Mouse (Mus musculus): ENCODE measurements at regions not wholly inside any gene's neighbourhood (a gene's known extent, or its start where the extent isn't known, plus 50 kb on each side); places are given as distances from the start of the nearest gene placed in this dataset.

GRCm38 (mm10) chr17:42049779-42050515 lies 265.8 kb upstream of the Ptchd4 start:
- TF ChIP-seq JUND (IDR thresholded peaks at IDR 0.05; ENCODE audit: low read depth, low read length) (no peak), POLR2A (IDR thresholded peaks at IDR 0.05; ENCODE audit: control insufficient read depth in 1 of 2, insufficient read depth in 1 of 2, low read depth in 1 of 2, low read length in 2 of 2, poor library complexity in 1 of 2) (no peak), ZC3H11A (IDR thresholded peaks at IDR 0.05; ENCODE audit: low read depth, low read length) (no peak), MYC (IDR thresholded peaks at IDR 0.05; ENCODE audit: low read depth, low read length) (no peak), NRF1 (IDR thresholded peaks at IDR 0.05; ENCODE audit: insufficient read depth, low read depth, low read length, poor library complexity, severe bottlenecking) (no peak), CHD2 (IDR thresholded peaks at IDR 0.05; ENCODE audit: low read length) (no peak), CTCF (IDR thresholded peaks at IDR 0.05 in 2 of 3, conservative IDR thresholded peaks at IDR 0.05 in 1 of 3; ENCODE audit: control insufficient read depth in 1 of 3, insufficient read depth in 1 of 3, low read depth in 2 of 3, low read length in 3 of 3, poor library complexity in 1 of 3, severe bottlenecking in 1 of 3) (no peak), RAD21 (IDR thresholded peaks at IDR 0.05; ENCODE audit: low read depth, low read length) (no peak), EP300 (IDR thresholded peaks at IDR 0.05; ENCODE audit: low read depth in 1 of 2, low read length in 2 of 2) (no peak)

Data from MEL (cell line).